Mouse (Mus musculus) embryonic facial prominence, embryonic 10.5 days (tissue): Measurements from ENCODE around the gene Tctex1d1. TPM values are rescaled to one million over a fixed set of nuclear protein-coding genes. Genes with fewer than 3 reads are reported as not detected.

Experiments
- DNase-seq: peaks from one replicate; pipeline ENCODE4 v3.0.0-alpha.2; 2017; ENCODE audit warnings: low spot score
- H3K27ac ChIP-seq: fragments of 300-500 bp; sonication (generic); replicated peaks from 2 replicates; pipeline ENCODE4 v1.5.1; 2016; ENCODE audit warnings: mild to moderate bottlenecking
- H3K27me3 ChIP-seq: fragments of 300-500 bp; sonication (generic); replicated peaks from 2 replicates; pipeline ENCODE4 v1.6.1; 2016; ENCODE audit warnings: low read depth, mild to moderate bottlenecking; ENCODE audit not compliant: poor library complexity, severe bottlenecking
- H3K36me3 ChIP-seq: fragments of 300-500 bp; sonication (generic); replicated peaks from 2 replicates; pipeline ENCODE4 v1.6.1; 2016; ENCODE audit warnings: mild to moderate bottlenecking, moderate library complexity
- H3K4me1 ChIP-seq: fragments of 300-500 bp; sonication (generic); 2 replicates; pipeline ENCODE4 v1.6.1; 2016
- H3K4me3 ChIP-seq: fragments of 300-500 bp; sonication (generic); 2 replicates; pipeline ENCODE4 v1.5.1; 2016; ENCODE audit warnings: mild to moderate bottlenecking, moderate library complexity
- H3K9me3 ChIP-seq: fragments of 300-500 bp; sonication (generic); 2 replicates; pipeline ENCODE4 v1.6.1; 2016; ENCODE audit warnings: mild to moderate bottlenecking
- WGBS: fragments of 180-500 bp; shearing (Covaris S2); methylation state at CpG from one replicate; pipeline ENCODE4 v1.1.7; 2016; 5-methylcytosine and 5-hydroxymethylcytosine counted together
- polyA plus RNA-seq: library from polyadenylated mRNA; unstranded; fragments of >200 nt; fragmentation: Nextera tagmentation; extraction: Ambion mirVana; gene quantifications from 2 replicates; pipeline ENCODE4 v1.2.1, GENCODE M21; 2016

The Tctex1d1 gene
- polyA plus RNA-seq, result 0.91 and 0.97 TPM in 2 replicates

- H3K36me3 ChIP-seq, result no peaks in the 10 kb centered on the region
- no peaks in the 10 kb centered on the region for H3K9me3 ChIP-seq
- peaks cover 40% of the 10 kb centered on the region for H3K4me1 ChIP-seq
- 1% methylated on average over 13 of the region's 13 CpGs for WGBS
- peak; percentile 50 for DNase-seq
- H3K4me3 ChIP-seq, result peak within 1 kb of the TSS; percentile 57
- H3K27ac ChIP-seq, result no peak within 1 kb of the TSS
- H3K27me3 ChIP-seq, result peaks cover 43% of the 10 kb centered on the region
Measured at GRCm38 (mm10) chr4:102978440-102978839, at the start of gene Tctex1d1. TSS of gene Tctex1d1 (plus strand) at chr4:102978606.

- H3K36me3 ChIP-seq, result no peaks in the 10 kb centered on the region
- no peak overlapping the region for H3K4me3 ChIP-seq
- H3K27me3 ChIP-seq, result no peaks in the 10 kb centered on the region
- no peaks in the 10 kb centered on the region for H3K9me3 ChIP-seq
- no peak overlapping the region for H3K27ac ChIP-seq
- WGBS, result 50% methylated on average over 3 of the region's 4 CpGs
- H3K4me1 ChIP-seq, result no peaks in the 10 kb centered on the region
- no peak for DNase-seq
Measured at GRCm38 (mm10) chr4:102929491-102929890, 48.9 kb upstream of the Tctex1d1 start.

GRCm38 (mm10) chr4:102930679-102931078 lies 47.7 kb upstream of the Tctex1d1 start:
- WGBS, result 88% methylated on average over 7 of the region's 7 CpGs
- Histone ChIP-seq H3K27ac (no peak overlapping the region), H3K27me3 (no peaks in the 10 kb centered on the region), H3K4me1 (no peaks in the 10 kb centered on the region), H3K36me3 (no peaks in the 10 kb centered on the region), H3K4me3 (no peak overlapping the region), H3K9me3 (no peaks in the 10 kb centered on the region)
- no peak for DNase-seq

GRCm38 (mm10) chr4:102940266-102940665 lies 38.1 kb upstream of the Tctex1d1 start:
- Histone ChIP-seq H3K27me3 (no peaks in the 10 kb centered on the region), H3K36me3 (no peaks in the 10 kb centered on the region), H3K27ac (no peak overlapping the region), H3K4me1 (no peaks in the 10 kb centered on the region), H3K9me3 (no peaks in the 10 kb centered on the region), H3K4me3 (no peak overlapping the region)
- DNase-seq, result no peak
- 77% methylated on average over 3 of the region's 3 CpGs for WGBS

GRCm38 (mm10) chr4:102940738-102941137 lies 37.7 kb upstream of the Tctex1d1 start:
- H3K36me3 ChIP-seq, result no peaks in the 10 kb centered on the region
- no peaks in the 10 kb centered on the region for H3K27me3 ChIP-seq
- DNase-seq, result no peak
- H3K9me3 ChIP-seq, result no peaks in the 10 kb centered on the region
- WGBS, result 91% methylated on average over 4 of the region's 4 CpGs
- H3K4me3 ChIP-seq, result no peak overlapping the region
- no peak overlapping the region for H3K27ac ChIP-seq
- no peaks in the 10 kb centered on the region for H3K4me1 ChIP-seq

- no peak overlapping the region for H3K27ac ChIP-seq
- H3K4me3 ChIP-seq, result no peak overlapping the region
- no peaks in the 10 kb centered on the region for H3K36me3 ChIP-seq
- no peak for DNase-seq
- no peaks in the 10 kb centered on the region for H3K27me3 ChIP-seq
- no peaks in the 10 kb centered on the region for H3K9me3 ChIP-seq
- WGBS, result 79% methylated on average over 6 of the region's 6 CpGs
- no peaks in the 10 kb centered on the region for H3K4me1 ChIP-seq
Measured at GRCm38 (mm10) chr4:102944325-102944724, 34.1 kb upstream of the Tctex1d1 start.

GRCm38 (mm10) chr4:102952476-102952875 lies 25.9 kb upstream of the Tctex1d1 start:
- Histone ChIP-seq H3K4me3 (no peak overlapping the region), H3K36me3 (no peaks in the 10 kb centered on the region), H3K27ac (no peak overlapping the region), H3K9me3 (no peaks in the 10 kb centered on the region), H3K4me1 (no peaks in the 10 kb centered on the region), H3K27me3 (no peaks in the 10 kb centered on the region)
- DNase-seq, result no peak
- WGBS, result 77% methylated on average over 2 of the region's 2 CpGs

- H3K4me3 ChIP-seq, result no peak overlapping the region
- H3K9me3 ChIP-seq, result no peaks in the 10 kb centered on the region
- no peaks in the 10 kb centered on the region for H3K4me1 ChIP-seq
- 77% methylated on average over 17 of the region's 17 CpGs for WGBS
- no peaks in the 10 kb centered on the region for H3K36me3 ChIP-seq
- H3K27ac ChIP-seq, result no peak overlapping the region
- H3K27me3 ChIP-seq, result no peaks in the 10 kb centered on the region
- no peak for DNase-seq
Measured at GRCm38 (mm10) chr4:102955294-102955956, 23.0 kb upstream of the Tctex1d1 start.

- no peak overlapping the region for H3K27ac ChIP-seq
- WGBS, result 84% methylated on average over 5 of the region's 5 CpGs
- H3K27me3 ChIP-seq, result no peaks in the 10 kb centered on the region
- H3K36me3 ChIP-seq, result no peaks in the 10 kb centered on the region
- no peaks in the 10 kb centered on the region for H3K4me1 ChIP-seq
- no peak for DNase-seq
- no peak overlapping the region for H3K4me3 ChIP-seq
- H3K9me3 ChIP-seq, result no peaks in the 10 kb centered on the region
Measured at GRCm38 (mm10) chr4:102959409-102959808, 19.0 kb upstream of the Tctex1d1 start.

GRCm38 (mm10) chr4:102964174-102964573 lies 14.2 kb upstream of the Tctex1d1 start:
- Histone ChIP-seq H3K27ac (no peak overlapping the region), H3K36me3 (no peaks in the 10 kb centered on the region), H3K4me1 (no peaks in the 10 kb centered on the region), H3K9me3 (no peaks in the 10 kb centered on the region), H3K27me3 (no peaks in the 10 kb centered on the region), H3K4me3 (no peak overlapping the region)
- no peak for DNase-seq
- 74% methylated on average over 3 of the region's 3 CpGs for WGBS

- DNase-seq, result no peak
- Histone ChIP-seq H3K36me3 (no peaks in the 10 kb centered on the region), H3K27ac (no peak overlapping the region), H3K27me3 (no peaks in the 10 kb centered on the region; the same call in 1 of the 2 replicates), H3K4me1 (no peaks in the 10 kb centered on the region), H3K4me3 (no peak overlapping the region), H3K9me3 (no peaks in the 10 kb centered on the region)
- WGBS, result 91% methylated on average over 15 of the region's 15 CpGs
Measured at GRCm38 (mm10) chr4:102967811-102968210, 10.6 kb upstream of the Tctex1d1 start.

- WGBS, result 93% methylated on average over 5 of the region's 5 CpGs
- Histone ChIP-seq H3K36me3 (no peaks in the 10 kb centered on the region), H3K27ac (no peak overlapping the region), H3K27me3 (peaks cover 5% of the 10 kb centered on the region; the same call in 1 of the 2 replicates), H3K9me3 (no peaks in the 10 kb centered on the region), H3K4me3 (no peak overlapping the region), H3K4me1 (peaks cover 8% of the 10 kb centered on the region; the same call in 1 of the 2 replicates)
- no peak for DNase-seq
Measured at GRCm38 (mm10) chr4:102969599-102969998, 8.8 kb upstream of the Tctex1d1 start.

GRCm38 (mm10) chr4:102971159-102971558 lies 7.2 kb upstream of the Tctex1d1 start:
- no peaks in the 10 kb centered on the region for H3K9me3 ChIP-seq
- no peaks in the 10 kb centered on the region for H3K36me3 ChIP-seq
- no peak overlapping the region for H3K4me3 ChIP-seq
- H3K4me1 ChIP-seq, result peaks cover 13% of the 10 kb centered on the region
- H3K27me3 ChIP-seq, result peaks cover 9% of the 10 kb centered on the region; the same call in 1 of the 2 replicates
- WGBS, result 79% methylated on average over 5 of the region's 5 CpGs
- no peak overlapping the region for H3K27ac ChIP-seq
- no peak for DNase-seq
